Comparison of ENCODE assay signal across 14 mouse cellular contexts in the genomic region with DNA sequence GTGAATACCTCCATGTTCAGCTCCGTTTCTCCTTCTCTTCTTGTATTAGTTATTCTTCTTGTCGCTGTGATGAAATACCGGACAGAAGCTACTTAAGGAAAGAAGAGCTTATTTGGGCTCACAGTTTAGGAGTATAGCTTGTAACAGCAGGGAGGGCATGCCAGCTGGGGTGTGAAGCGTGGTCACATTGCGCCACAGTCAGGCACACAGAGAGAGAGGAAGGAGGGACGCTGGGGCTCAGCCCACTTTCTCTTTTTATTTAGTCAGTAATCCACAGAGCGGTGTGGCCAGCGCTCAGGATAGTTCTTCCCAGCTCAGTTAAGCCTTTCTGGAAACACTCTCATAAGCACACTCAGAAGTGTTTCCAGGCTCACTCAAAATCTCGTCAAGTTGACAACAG.
DNase-seq lines count a peak whose midpoint lies in the region; ATAC-seq and TF ChIP-seq lines count a peak whose summit lies in the region.
"Had no signal": no experiment of that assay in that cellular context is flagged by ENCODE, and none has a peak within 500 bp of the region (broad histone marks: within the 10 kb centered on the region; RNA-seq: fewer than 3 reads in every experiment).

No protein-coding gene starts in this region.

- peak; percentile 25 for DNase-seq in thymus, postnatal 14 days
- DNase-seq in thymus, postnatal 0 days (ENCODE audit: low spot score): no peak
- DNase-seq in brain, embryonic 14.5 days (ENCODE audit: low read depth): peak; percentile 18
- no peak for DNase-seq in lung, adult 2 months
- DNase-seq in right cerebral cortex, postnatal 4 days: peak; percentile 18
- DNase-seq in cerebellum, postnatal 14 days: no peak
- no peak for DNase-seq in neural tube, embryonic 10.5 days (ENCODE audit: extremely low spot score, low spot score)
- DNase-seq: cerebellum, postnatal 25 days; heart, postnatal 4 days had no signal

- no peak for TF ChIP-seq POLR2A in brain, embryonic 14.5 days (IDR thresholded peaks at IDR 0.05; ENCODE audit: borderline replicate concordance, extremely low read depth, insufficient read depth, insufficient read length, poor library complexity, severe bottlenecking)
- TF ChIP-seq POLR2A in lung, adult 2 months (IDR thresholded peaks at IDR 0.05; ENCODE audit: borderline replicate concordance, extremely low read depth, low read depth, low read length): no peak

- no peak for ATAC-seq in erythroblast, adult 5-6 weeks (replicated peaks; ENCODE audit: low FRiP score, poor library complexity, severe bottlenecking)
- ATAC-seq: intestine, embryonic 16.5 days; midbrain, embryonic 15.5 days had no signal

- 64% methylated on average over 9 of the region's 9 CpGs for WGBS in lung, adult 2 months

- no peaks in the 10 kb centered on the region for H3K4me1 ChIP-seq in lung, adult 2 months (ENCODE audit: control insufficient read depth, insufficient read depth, low read length)
- H3K4me1 ChIP-seq: heart, embryonic 10.5 days; midbrain, embryonic 15.5 days had no signal

- no peak overlapping the region for H3K4me3 ChIP-seq in lung, adult 2 months (replicated peaks; ENCODE audit: extremely low read depth, low read depth, low read length)
- H3K4me3 ChIP-seq: heart, embryonic 10.5 days; limb, embryonic 13.5 days; midbrain, embryonic 15.5 days had no signal

- TF ChIP-seq CTCF in brain, embryonic 14.5 days (IDR thresholded peaks at IDR 0.05; ENCODE audit: borderline replicate concordance, extremely low read depth, insufficient read depth, insufficient read length): no peak
- 0 out of 2 replicates have a peak, but pooled peaks have one; percentile 15 for TF ChIP-seq CTCF in lung, adult 2 months (IDR thresholded peaks at IDR 0.05; ENCODE audit: insufficient read depth, low read length)

Comparison
In these comparisons a context has a peak if more than half of its experiments do, and no peak if none do; other contexts are left out.
1. DNase-seq: peak in thymus, postnatal 14 days (single experiment), brain, embryonic 14.5 days (single experiment) and right cerebral cortex, postnatal 4 days (single experiment); none in thymus, postnatal 0 days (single experiment), lung, adult 2 months (single experiment), cerebellum, postnatal 14 days (0 of 2) and neural tube, embryonic 10.5 days (single experiment).